Mouse (Mus musculus) heart, embryonic 14.5 days (tissue): ENCODE data around the gene Iffo1. TPM values are rescaled to one million over a fixed set of nuclear protein-coding genes. Genes with fewer than 3 reads are reported as not detected.

Experiments
- ATAC-seq: fragments of 200-750 bp; cut with Nextera tagmentation; 2 replicates; pipeline ENCODE4 v1.8.0; 2017; ENCODE audit warnings: low read depth, moderate TSS enrichment; ENCODE audit not compliant: insufficient number of reproducible peaks, insufficient read depth, low FRiP score
- H3K27ac ChIP-seq, 2 experiments: fragments of 200-500 bp in 1 of 2; fragments of 300-500 bp in 1 of 2; sonication (generic) in 1 of 2; replicated peaks in 1 of 2; 2 replicates each; pipeline ENCODE4 v1.5.1; 2012 to 2014; ENCODE audit warnings: low read depth in 2 of 2, low read length in 2 of 2, control low read depth in 1 of 2, mild to moderate bottlenecking in 1 of 2, mixed read lengths in 1 of 2; ENCODE audit not compliant: control insufficient read depth in 1 of 2, insufficient read depth in 1 of 2
- H3K27me3 ChIP-seq: fragments of 300-500 bp; sonication (generic); 2 replicates; pipeline ENCODE4 v1.6.1; 2014; ENCODE audit warnings: mild to moderate bottlenecking, low read length, control low read depth; ENCODE audit not compliant: control insufficient read depth, insufficient read depth
- H3K36me3 ChIP-seq: fragments of 300-500 bp; sonication (generic); 2 replicates; pipeline ENCODE4 v1.6.1; 2014; ENCODE audit warnings: mild to moderate bottlenecking, control low read depth, low read length, mixed read lengths; ENCODE audit not compliant: control insufficient read depth, insufficient read depth
- H3K4me1 ChIP-seq, 2 experiments: fragments of 200-500 bp in 1 of 2; fragments of 300-500 bp in 1 of 2; sonication (generic) in 1 of 2; 2 replicates each; pipeline ENCODE4 v1.6.1; 2012 to 2014; ENCODE audit warnings: low read length in 2 of 2, control low read depth in 1 of 2, mixed read lengths in 1 of 2; ENCODE audit not compliant: control insufficient read depth in 2 of 2, insufficient read depth in 2 of 2
- H3K4me2 ChIP-seq: fragments of 300-500 bp; sonication (generic); 2 replicates; pipeline ENCODE4 v1.6.1; 2014; ENCODE audit warnings: mild to moderate bottlenecking, low read length
- H3K4me3 ChIP-seq, 2 experiments: fragments of 200-500 bp in 1 of 2; fragments of 300-500 bp in 1 of 2; sonication (generic) in 1 of 2; 2 replicates each; pipeline ENCODE4 v1.5.1; 2012 to 2014; ENCODE audit warnings: low read length in 2 of 2, mild to moderate bottlenecking in 2 of 2, control low read depth in 1 of 2, low read depth in 1 of 2, moderate library complexity in 1 of 2; ENCODE audit not compliant: control insufficient read depth in 1 of 2, insufficient read depth in 1 of 2
- H3K9ac ChIP-seq: fragments of 300-500 bp; sonication (generic); 2 replicates; pipeline ENCODE4 v1.6.1; 2014; ENCODE audit warnings: mild to moderate bottlenecking, low read length
- H3K9me3 ChIP-seq: fragments of 300-500 bp; sonication (generic); 2 replicates; pipeline ENCODE4 v1.6.1; 2016; ENCODE audit warnings: low read length, control low read depth; ENCODE audit not compliant: control insufficient read depth
- WGBS: fragments of 180-500 bp; shearing (Covaris S2); extraction: QIAGEN DNeasy Blood & Tissue Kit; methylation state at CpG from one replicate; pipeline ENCODE4 v1.1.7; 2014; 5-methylcytosine and 5-hydroxymethylcytosine counted together
- polyA plus RNA-seq: library from polyadenylated mRNA; unstranded; fragments of >200 nt; fragmentation: Nextera tagmentation; extraction: Ambion mirVana; gene quantifications from 2 replicates; pipeline ENCODE4 v1.2.1, GENCODE M21; 2014

The Iffo1 gene
- polyA plus RNA-seq, 1 experiment from 2014 or later: 9.7 TPM

- H3K4me3 ChIP-seq: no peak overlapping the region
- H3K27ac ChIP-seq: no peak overlapping the region
- H3K4me2 ChIP-seq: no peak overlapping the region
- H3K9me3 ChIP-seq: no peaks in the 10 kb centered on the region
- H3K9ac ChIP-seq: no peak overlapping the region
- peaks cover 74% of the 10 kb centered on the region for H3K36me3 ChIP-seq
- no peaks in the 10 kb centered on the region for H3K27me3 ChIP-seq
- ATAC-seq: no peak
- 87% methylated on average over 12 of the region's 12 CpGs for WGBS
- peaks cover 0 to 12% of the 10 kb centered on the region in 2 experiments; a peak in 1 of 4 replicates for H3K4me1 ChIP-seq
Observed at GRCm38 (mm10) chr6:125128724-125129123, 16.3 kb upstream of the Iffo1 start.

GRCm38 (mm10) chr6:125129710-125130402, 15.2 kb upstream of the Iffo1 start:
- no peak overlapping the region for H3K4me3 ChIP-seq
- no peak for ATAC-seq
- no peak overlapping the region for H3K4me2 ChIP-seq
- no peak overlapping the region for H3K27ac ChIP-seq
- H3K9me3 ChIP-seq: no peaks in the 10 kb centered on the region
- peaks cover 0 to 12% of the 10 kb centered on the region in 2 experiments; a peak in 1 of 4 replicates for H3K4me1 ChIP-seq
- no peaks in the 10 kb centered on the region for H3K27me3 ChIP-seq
- H3K36me3 ChIP-seq: peaks cover 74% of the 10 kb centered on the region
- H3K9ac ChIP-seq: no peak overlapping the region
- 81% methylated on average over 19 of the region's 20 CpGs for WGBS

- WGBS: under 1% methylated on average over 65 of the region's 66 CpGs
Observed at GRCm38 (mm10) chr6:125131302-125132156, 13.5 kb upstream of the Iffo1 start, which contains the start of gene Nop2. TSS of gene Nop2 (plus strand) at chr6:125131909.

DNA sequence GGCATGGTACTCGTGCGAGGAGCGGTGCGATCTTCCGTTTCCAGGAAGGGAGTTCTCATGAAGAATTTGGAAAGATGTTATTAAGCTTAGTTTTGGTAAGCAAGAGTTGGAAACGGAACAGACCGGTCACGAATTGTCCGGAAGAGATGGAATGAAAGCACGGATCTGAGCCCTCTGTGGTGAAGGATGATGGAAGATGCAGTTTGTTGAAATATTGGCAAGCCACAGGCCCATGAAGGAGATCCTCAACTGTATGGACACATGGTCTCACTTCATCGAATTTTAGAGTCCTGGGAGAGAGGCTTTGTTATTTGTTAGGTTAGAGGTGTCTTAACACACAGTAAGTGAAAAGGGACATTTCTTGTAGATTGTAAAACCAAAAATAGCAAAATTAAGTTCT, 12.6 kb upstream of the Iffo1 start:
- peaks cover 73% of the 10 kb centered on the region for H3K36me3 ChIP-seq
- peak overlapping the region; percentile 88 for H3K9ac ChIP-seq
- H3K4me2 ChIP-seq: peak overlapping the region; percentile 85
- ATAC-seq: no peak
- H3K27ac ChIP-seq: no peak overlapping the region; a peak in 1 of 4 replicates
- H3K9me3 ChIP-seq: no peaks in the 10 kb centered on the region
- peaks cover 0 to 12% of the 10 kb centered on the region in 2 experiments; a peak in 1 of 4 replicates for H3K4me1 ChIP-seq
- no peaks in the 10 kb centered on the region for H3K27me3 ChIP-seq
- whole genome bisulfite sequencing: 5% methylated on average over 11 of the region's 11 CpGs
- H3K4me3 ChIP-seq: peak overlapping the region; percentile 64 to 75

More at GRCm38 (mm10) chr6:125131302-125132156, 13.5 kb upstream of the Iffo1 start, which contains the start of gene Nop2:
- Histone ChIP-seq H3K4me1 (peaks cover 0 to 12% of the 10 kb centered on the region in 2 experiments; a peak in 1 of 4 replicates), H3K4me2 (peak within 1 kb of the TSS; percentile 85), H3K27me3 (no peaks in the 10 kb centered on the region), H3K27ac (peak within 1 kb of the TSS; percentile 81 to 86), H3K9ac (peak within 1 kb of the TSS; percentile 88), H3K36me3 (peaks cover 73% of the 10 kb centered on the region), H3K4me3 (peak within 1 kb of the TSS; percentile 64 to 75), H3K9me3 (no peaks in the 10 kb centered on the region)
- peak; percentile 95 for ATAC-seq

DNA sequence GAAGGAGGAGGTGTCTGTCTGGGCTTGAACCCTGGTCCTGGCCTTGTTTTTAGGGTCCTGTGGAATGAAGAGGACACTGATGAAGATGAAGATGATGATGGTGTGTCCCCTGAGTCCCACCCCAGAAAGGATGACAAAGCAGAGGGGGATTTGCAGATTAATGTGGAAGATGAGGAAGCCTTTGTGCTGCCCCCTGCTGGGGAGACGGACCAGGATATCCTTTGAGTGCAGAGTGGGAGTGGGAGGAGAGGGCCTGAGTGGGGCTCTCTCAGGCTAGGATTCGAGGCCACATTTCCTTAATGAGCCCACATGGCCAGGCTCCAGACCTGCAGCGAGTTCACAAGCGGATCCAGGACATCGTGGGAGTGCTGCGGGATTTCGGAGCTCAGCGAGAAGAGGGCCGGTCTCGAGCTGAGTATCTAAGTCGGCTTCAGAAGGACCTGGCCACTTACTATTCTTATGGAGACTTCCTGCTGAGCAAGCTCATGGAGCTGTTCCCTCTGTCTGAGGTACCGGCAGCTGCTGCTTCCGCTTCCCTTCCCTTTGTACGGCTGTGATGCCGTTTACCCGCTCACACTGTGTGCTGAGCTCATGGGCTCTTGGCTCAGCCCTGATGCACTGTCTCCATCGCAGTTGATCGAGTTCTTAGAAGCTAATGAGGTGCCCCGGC, 7.9 kb upstream of the Iffo1 start:
- Histone ChIP-seq H3K27me3 (no peaks in the 10 kb centered on the region), H3K4me1 (peaks cover 0 to 12% of the 10 kb centered on the region in 2 experiments; a peak in 1 of 4 replicates), H3K27ac (no peak overlapping the region), H3K9me3 (no peaks in the 10 kb centered on the region), H3K36me3 (peaks cover 89% of the 10 kb centered on the region), H3K4me3 (no peak overlapping the region), H3K4me2 (no peak overlapping the region), H3K9ac (no peak overlapping the region)
- WGBS: 86% methylated on average over 19 of the region's 19 CpGs
- no peak for ATAC-seq

GRCm38 (mm10) chr6:125139747-125140146, 5.3 kb upstream of the Iffo1 start:
- Histone ChIP-seq H3K4me3 (no peak overlapping the region), H3K27me3 (no peaks in the 10 kb centered on the region), H3K4me1 (peaks cover 0 to 3% of the 10 kb centered on the region in 2 experiments; a peak in 1 of 4 replicates), H3K27ac (no peak overlapping the region), H3K9me3 (no peaks in the 10 kb centered on the region), H3K4me2 (no peak overlapping the region), H3K36me3 (peaks cover 95% of the 10 kb centered on the region), H3K9ac (no peak overlapping the region)
- WGBS: 86% methylated on average over 7 of the region's 7 CpGs
- ATAC-seq: no peak

- H3K9ac ChIP-seq: no peak overlapping the region
- H3K4me3 ChIP-seq: no peak overlapping the region
- no peak for ATAC-seq
- no peak overlapping the region for H3K4me2 ChIP-seq
- no peak overlapping the region for H3K27ac ChIP-seq
- no peaks in the 10 kb centered on the region for H3K27me3 ChIP-seq
- WGBS: 88% methylated on average over 8 of the region's 8 CpGs
- no peaks in the 10 kb centered on the region for H3K9me3 ChIP-seq
- peaks cover 14 to 23% of the 10 kb centered on the region in 2 experiments for H3K4me1 ChIP-seq
- peaks cover 70% of the 10 kb centered on the region for H3K36me3 ChIP-seq
Observed at GRCm38 (mm10) chr6:125142436-125142835, 2.6 kb upstream of the Iffo1 start.
